Mouse (Mus musculus) kidney, embryonic 14.5 days (tissue): ENCODE results near the gene Nfyc. TPM values are rescaled to one million over a fixed set of nuclear protein-coding genes. Genes with fewer than 3 reads are reported as not detected.

Source experiments
- ATAC-seq: fragments of 200-750 bp; cut with Nextera tagmentation; 2 replicates; pipeline ENCODE4 v1.8.0; 2017; ENCODE audit warnings: moderate number of reproducible peaks, mild to moderate bottlenecking, moderate TSS enrichment, moderate library complexity; ENCODE audit not compliant: low FRiP score, low TSS enrichment
- H3K27ac ChIP-seq: fragments of 300-500 bp; sonication (generic); 2 replicates; pipeline ENCODE4 v1.5.1; 2014; ENCODE audit warnings: low read depth, mild to moderate bottlenecking, low read length, moderate library complexity, mixed read lengths
- H3K27me3 ChIP-seq: fragments of 300-500 bp; sonication (generic); 2 replicates; pipeline ENCODE4 v1.6.1; 2014; ENCODE audit warnings: mild to moderate bottlenecking, low read length; ENCODE audit not compliant: control insufficient read depth, insufficient read depth
- H3K36me3 ChIP-seq: fragments of 300-500 bp; sonication (generic); 2 replicates; pipeline ENCODE4 v1.6.1; 2014; ENCODE audit warnings: low read length, mixed read lengths; ENCODE audit not compliant: control insufficient read depth, insufficient read depth
- H3K4me1 ChIP-seq: fragments of 300-500 bp; sonication (generic); 2 replicates; pipeline ENCODE4 v1.6.1; 2014; ENCODE audit warnings: low read length, mixed read lengths; ENCODE audit not compliant: control insufficient read depth, insufficient read depth
- H3K4me2 ChIP-seq: fragments of 300-500 bp; sonication (generic); replicated peaks from 2 replicates; pipeline ENCODE4 v1.6.1; 2014; ENCODE audit warnings: low read depth, mild to moderate bottlenecking, low read length
- H3K4me3 ChIP-seq: fragments of 300-500 bp; sonication (generic); 2 replicates; pipeline ENCODE4 v1.5.1; 2014; ENCODE audit warnings: mild to moderate bottlenecking, low read length
- H3K9ac ChIP-seq: fragments of 300-500 bp; sonication (generic); 2 replicates; pipeline ENCODE4 v1.6.1; 2014; ENCODE audit warnings: low read depth, mild to moderate bottlenecking, low read length, moderate library complexity
- H3K9me3 ChIP-seq: fragments of 300-500 bp; sonication (generic); 2 replicates; pipeline ENCODE4 v1.6.1; 2016; ENCODE audit warnings: low read length; ENCODE audit not compliant: control insufficient read depth
- WGBS: fragments of 180-500 bp; shearing (Covaris S2); extraction: QIAGEN DNeasy Blood & Tissue Kit; methylation state at CpG from one replicate; pipeline ENCODE4 v1.1.7; 2014; 5-methylcytosine and 5-hydroxymethylcytosine counted together
- polyA plus RNA-seq: library from polyadenylated mRNA; unstranded; fragments of >200 nt; fragmentation: Nextera tagmentation; extraction: Ambion mirVana; gene quantifications from 2 replicates; pipeline ENCODE4 v1.2.1, GENCODE M21; 2014

Nfyc gene
- polyA plus RNA-seq: 106 and 133 TPM in 2 replicates

GRCm38 (mm10) chr4:120831472-120831871 is at the start of gene Nfyc:
Gene Nfyc, minus strand, starts transcription at chr4:120831572.
- H3K4me3 ChIP-seq: no peak within 1 kb of the TSS
- ATAC-seq: no peak
- no peak within 1 kb of the TSS for H3K4me2 ChIP-seq
- H3K4me1 ChIP-seq: no peaks in the 10 kb centered on the region
- H3K27me3 ChIP-seq: no peaks in the 10 kb centered on the region
- no peak within 1 kb of the TSS for H3K27ac ChIP-seq
- WGBS: 89% methylated on average over 4 of the region's 4 CpGs
- H3K9me3 ChIP-seq: no peaks in the 10 kb centered on the region
- H3K36me3 ChIP-seq: no peaks in the 10 kb centered on the region
- H3K9ac ChIP-seq: no peak within 1 kb of the TSS

- Histone ChIP-seq H3K4me1 (no peaks in the 10 kb centered on the region), H3K4me2 (no peak overlapping the region), H3K27ac (no peak overlapping the region), H3K4me3 (no peak overlapping the region), H3K36me3 (no peaks in the 10 kb centered on the region), H3K9ac (no peak overlapping the region), H3K27me3 (no peaks in the 10 kb centered on the region), H3K9me3 (no peaks in the 10 kb centered on the region)
- ATAC-seq: no peak
- 56% methylated on average over 6 of the region's 6 CpGs for WGBS
Observed at GRCm38 (mm10) chr4:120880731-120881432, 49.5 kb upstream of the Nfyc start.

GRCm38 (mm10) chr4:120879386-120879785 is 48.0 kb upstream of the Nfyc start:
- H3K27ac ChIP-seq: no peak overlapping the region
- no peak overlapping the region for H3K9ac ChIP-seq
- 28% methylated on average over 4 of the region's 4 CpGs for WGBS
- no peaks in the 10 kb centered on the region for H3K9me3 ChIP-seq
- no peaks in the 10 kb centered on the region for H3K4me1 ChIP-seq
- H3K4me3 ChIP-seq: no peak overlapping the region
- H3K4me2 ChIP-seq: no peak overlapping the region
- H3K36me3 ChIP-seq: no peaks in the 10 kb centered on the region
- no peaks in the 10 kb centered on the region for H3K27me3 ChIP-seq
- no peak for ATAC-seq

DNA sequence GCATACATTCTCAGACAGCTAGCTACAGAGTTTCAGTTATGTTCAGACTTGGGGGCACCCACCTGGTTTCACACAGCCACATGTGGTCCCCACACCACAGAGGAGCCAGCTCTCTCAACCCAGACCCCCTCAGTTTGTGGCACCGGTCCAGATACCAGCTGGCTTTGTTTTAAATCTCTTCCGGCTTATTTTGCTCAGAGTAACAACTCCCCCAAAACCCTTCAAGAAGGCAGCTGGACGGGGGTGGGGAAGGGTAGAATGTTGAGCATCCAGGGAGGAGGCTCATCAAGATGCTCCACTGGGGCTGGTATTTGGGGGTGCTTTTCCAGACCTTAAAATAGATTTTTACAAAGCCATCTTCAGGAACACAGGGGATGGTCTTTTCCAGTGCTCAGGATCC is 47.4 kb upstream of the Nfyc start:
- Histone ChIP-seq H3K36me3 (no peaks in the 10 kb centered on the region), H3K27ac (no peak overlapping the region), H3K4me3 (no peak overlapping the region), H3K9me3 (no peaks in the 10 kb centered on the region), H3K4me2 (no peak overlapping the region), H3K27me3 (no peaks in the 10 kb centered on the region), H3K9ac (no peak overlapping the region), H3K4me1 (no peaks in the 10 kb centered on the region)
- WGBS: 82% methylated on average over 3 of the region's 3 CpGs
- ATAC-seq: no peak

- Histone ChIP-seq H3K9me3 (no peaks in the 10 kb centered on the region), H3K4me1 (no peaks in the 10 kb centered on the region), H3K4me3 (no peak overlapping the region), H3K36me3 (no peaks in the 10 kb centered on the region), H3K9ac (no peak overlapping the region), H3K27ac (no peak overlapping the region), H3K27me3 (no peaks in the 10 kb centered on the region), H3K4me2 (no peak overlapping the region)
- WGBS: 54% methylated on average over 3 of the region's 3 CpGs
- ATAC-seq: no peak
Observed at GRCm38 (mm10) chr4:120875961-120876360, 44.6 kb upstream of the Nfyc start.

DNA sequence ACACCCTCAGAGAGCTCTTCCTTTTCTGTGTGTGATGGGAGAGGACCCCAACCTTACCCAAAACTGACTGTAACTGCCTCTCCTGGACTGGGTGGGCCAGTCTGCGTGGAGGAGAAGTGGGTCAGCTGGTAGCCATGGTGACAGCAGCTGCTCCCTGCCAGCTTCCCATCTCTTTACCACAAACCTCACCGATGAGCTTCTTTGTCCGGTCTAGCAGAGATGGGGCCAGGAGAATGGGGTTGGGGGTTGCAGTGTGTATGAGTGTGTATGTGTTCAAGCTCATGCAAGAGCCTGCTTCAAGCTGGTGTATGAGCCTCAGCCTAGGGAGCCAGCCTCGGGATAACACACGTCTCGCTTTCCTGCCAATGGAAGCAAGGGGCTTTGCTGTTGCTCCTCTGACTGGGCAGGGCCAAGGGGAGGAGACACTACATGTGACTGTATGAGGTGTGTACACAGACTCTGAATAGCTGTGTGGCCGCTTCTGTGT is 38.9 kb upstream of the Nfyc start:
- H3K4me3 ChIP-seq: no peak overlapping the region
- ATAC-seq: no peak
- H3K9me3 ChIP-seq: no peaks in the 10 kb centered on the region
- WGBS: 67% methylated on average over 7 of the region's 7 CpGs
- no peaks in the 10 kb centered on the region for H3K4me1 ChIP-seq
- H3K27me3 ChIP-seq: no peaks in the 10 kb centered on the region
- no peak overlapping the region for H3K9ac ChIP-seq
- H3K36me3 ChIP-seq: no peaks in the 10 kb centered on the region
- no peak overlapping the region for H3K27ac ChIP-seq
- no peak overlapping the region for H3K4me2 ChIP-seq

- Histone ChIP-seq H3K27me3 (no peaks in the 10 kb centered on the region), H3K4me3 (no peak overlapping the region), H3K9me3 (no peaks in the 10 kb centered on the region), H3K9ac (no peak overlapping the region), H3K4me1 (no peaks in the 10 kb centered on the region), H3K4me2 (no peak overlapping the region), H3K36me3 (no peaks in the 10 kb centered on the region), H3K27ac (no peak overlapping the region)
- ATAC-seq: no peak
- WGBS: 64% methylated on average over 3 of the region's 3 CpGs
Observed at GRCm38 (mm10) chr4:120868988-120869387, 37.6 kb upstream of the Nfyc start.

GRCm38 (mm10) chr4:120868246-120868645 is 36.9 kb upstream of the Nfyc start:
- Histone ChIP-seq H3K4me1 (no peaks in the 10 kb centered on the region), H3K27me3 (no peaks in the 10 kb centered on the region), H3K9ac (no peak overlapping the region), H3K4me3 (no peak overlapping the region), H3K4me2 (no peak overlapping the region), H3K9me3 (no peaks in the 10 kb centered on the region), H3K36me3 (no peaks in the 10 kb centered on the region), H3K27ac (no peak overlapping the region)
- 73% methylated on average over 5 of the region's 5 CpGs for WGBS
- ATAC-seq: no peak

- Histone ChIP-seq H3K27me3 (no peaks in the 10 kb centered on the region), H3K27ac (no peak overlapping the region), H3K4me3 (no peak overlapping the region), H3K9ac (no peak overlapping the region), H3K36me3 (no peaks in the 10 kb centered on the region), H3K9me3 (no peaks in the 10 kb centered on the region), H3K4me1 (no peaks in the 10 kb centered on the region), H3K4me2 (no peak overlapping the region)
- peak; percentile 89 for ATAC-seq
- WGBS: 0% methylated on average over 6 of the region's 6 CpGs
Observed at GRCm38 (mm10) chr4:120866211-120866610, 34.8 kb upstream of the Nfyc start.
